Mouse (Mus musculus) stomach, embryonic 16.5 days (tissue): ENCODE results near the gene Rps29. TPM values are rescaled to one million over a fixed set of nuclear protein-coding genes. Genes with fewer than 3 reads are reported as not detected.
"Not testable (repeated sequence)": the region's sequence is repeated elsewhere in the genome, so short reads cannot be mapped to it uniquely, and the experiment has no call there.

ENCODE experiments used
- ATAC-seq: fragments of 200-750 bp; cut with Nextera tagmentation; 2 replicates; pipeline ENCODE4 v1.8.0; 2017; ENCODE audit warnings: moderate number of reproducible peaks, moderate TSS enrichment; ENCODE audit not compliant: insufficient read depth, low FRiP score
- H3K27ac ChIP-seq: fragments of 300-500 bp; sonication (generic); 2 replicates; pipeline ENCODE4 v1.5.1; 2014; ENCODE audit warnings: low read length
- H3K27me3 ChIP-seq: fragments of 300-500 bp; sonication (generic); 2 replicates; pipeline ENCODE4 v1.6.1; 2014; ENCODE audit warnings: low read length, control low read depth, mixed read lengths; ENCODE audit not compliant: control insufficient read depth, insufficient read depth
- H3K36me3 ChIP-seq: fragments of 300-500 bp; sonication (generic); 2 replicates; pipeline ENCODE4 v1.6.1; 2014; ENCODE audit warnings: low read length; ENCODE audit not compliant: control insufficient read depth, insufficient read depth
- H3K4me1 ChIP-seq: fragments of 300-500 bp; sonication (generic); 2 replicates; pipeline ENCODE4 v1.6.1; 2014; ENCODE audit warnings: low read length, control low read depth, mixed read lengths; ENCODE audit not compliant: control insufficient read depth, insufficient read depth
- H3K4me2 ChIP-seq: fragments of 300-500 bp; sonication (generic); 2 replicates; pipeline ENCODE4 v1.6.1; 2014; ENCODE audit warnings: low read depth, low read length, mixed read lengths
- H3K4me3 ChIP-seq: fragments of 300-500 bp; sonication (generic); replicated peaks from 2 replicates; pipeline ENCODE4 v1.5.1; 2014; ENCODE audit warnings: mild to moderate bottlenecking, low read length
- H3K9ac ChIP-seq: fragments of 300-500 bp; sonication (generic); 2 replicates; pipeline ENCODE4 v1.6.1; 2014; ENCODE audit warnings: low read length
- H3K9me3 ChIP-seq: fragments of 300-500 bp; sonication (generic); replicated peaks from 2 replicates; pipeline ENCODE4 v1.6.1; 2016; ENCODE audit warnings: low read length, control low read depth; ENCODE audit not compliant: control insufficient read depth
- WGBS: fragments of 180-500 bp; shearing (Covaris S2); extraction: QIAGEN DNeasy Blood & Tissue Kit; methylation state at CpG from one replicate; pipeline ENCODE4 v1.1.7; 2014; 5-methylcytosine and 5-hydroxymethylcytosine counted together
- polyA plus RNA-seq: library from polyadenylated mRNA; unstranded; fragments of >200 nt; fragmentation: Nextera tagmentation; extraction: Ambion mirVana; gene quantifications from 2 replicates; pipeline ENCODE4 v1.2.1, GENCODE M21; 2015

Gene Rps29
- 1,481 and 1,784 TPM in 2 replicates for polyA plus RNA-seq

GRCm38 (mm10) chr12:69158765-69159577 is at the start of gene Rps29:
Gene Rps29 (minus strand): TSS chr12:69159186.
- peaks cover 12% of the 10 kb centered on the region for H3K36me3 ChIP-seq
- peak; percentile 99 for ATAC-seq
- peak within 1 kb of the TSS; percentile 96 for H3K27ac ChIP-seq
- peaks cover 10% of the 10 kb centered on the region for H3K4me1 ChIP-seq
- H3K4me2 ChIP-seq: peak within 1 kb of the TSS; percentile 72
- H3K9ac ChIP-seq: peak within 1 kb of the TSS; percentile 93
- H3K9me3 ChIP-seq, H3K27me3 ChIP-seq: not testable (repeated sequence)
- peak within 1 kb of the TSS; percentile 76 for H3K4me3 ChIP-seq
- WGBS: under 1% methylated on average over 56 of the region's 68 CpGs

- Histone ChIP-seq H3K4me3 (no peak overlapping the region), H3K4me2 (no peak overlapping the region), H3K27me3 (no peaks in the 10 kb centered on the region), H3K9ac (no peak overlapping the region), H3K4me1 (no peaks in the 10 kb centered on the region), H3K9me3 (no peaks in the 10 kb centered on the region), H3K36me3 (peaks cover 8% of the 10 kb centered on the region; the same call in 1 of the 2 replicates), H3K27ac (no peak overlapping the region)
- no peak for ATAC-seq
- 89% methylated on average over 2 of the region's 2 CpGs for WGBS
These were observed 49.5 kb upstream of the Rps29 start for GRCm38 (mm10) chr12:69208520-69208919.

GRCm38 (mm10) chr12:69207926-69208325 is 48.9 kb upstream of the Rps29 start:
- Histone ChIP-seq H3K27me3 (no peaks in the 10 kb centered on the region), H3K4me1 (no peaks in the 10 kb centered on the region), H3K36me3 (peaks cover 8% of the 10 kb centered on the region; the same call in 1 of the 2 replicates), H3K9me3 (no peaks in the 10 kb centered on the region), H3K9ac (no peak overlapping the region), H3K27ac (no peak overlapping the region), H3K4me3 (no peak overlapping the region), H3K4me2 (no peak overlapping the region)
- ATAC-seq: no peak
- 95% methylated on average over 7 of the region's 7 CpGs for WGBS

GRCm38 (mm10) chr12:69207396-69207795 is 48.4 kb upstream of the Rps29 start:
- H3K9me3 ChIP-seq: no peaks in the 10 kb centered on the region
- H3K36me3 ChIP-seq: peaks cover 8% of the 10 kb centered on the region; the same call in 1 of the 2 replicates
- WGBS: 92% methylated on average over 8 of the region's 8 CpGs
- H3K27me3 ChIP-seq: no peaks in the 10 kb centered on the region
- H3K9ac ChIP-seq: no peak overlapping the region
- ATAC-seq: no peak
- no peak overlapping the region for H3K4me3 ChIP-seq
- H3K27ac ChIP-seq: no peak overlapping the region
- H3K4me1 ChIP-seq: no peaks in the 10 kb centered on the region
- no peak overlapping the region for H3K4me2 ChIP-seq

GRCm38 (mm10) chr12:69204052-69204833 is 45.3 kb upstream of the Rps29 start, which contains the start of gene Gm49384:
Gene Gm49384 (minus strand): TSS chr12:69204267.
- Histone ChIP-seq H3K9me3 (no peaks in the 10 kb centered on the region), H3K9ac (no peak within 1 kb of the TSS), H3K4me3 (no peak within 1 kb of the TSS), H3K36me3 (0 out of 2 replicates have a peak, but pooled peaks cover 2% of the 10 kb centered on the region), H3K27ac (no peak within 1 kb of the TSS), H3K27me3 (no peaks in the 10 kb centered on the region), H3K4me1 (peaks cover 3% of the 10 kb centered on the region), H3K4me2 (no peak within 1 kb of the TSS)
- no peak for ATAC-seq
- 78% methylated on average over 16 of the region's 16 CpGs for WGBS

- ATAC-seq: peak; percentile 47; the same call in 1 of the 2 replicates
- H3K27ac ChIP-seq: no peak overlapping the region; the same call in 1 of the 2 replicates
- H3K4me3 ChIP-seq: no peak overlapping the region
- peaks cover 19% of the 10 kb centered on the region for H3K4me1 ChIP-seq
- no peaks in the 10 kb centered on the region for H3K9me3 ChIP-seq
- H3K36me3 ChIP-seq: no peaks in the 10 kb centered on the region
- no peaks in the 10 kb centered on the region for H3K27me3 ChIP-seq
- H3K4me2 ChIP-seq: peak overlapping the region; percentile 97; the same call in 1 of the 2 replicates
- no peak overlapping the region for H3K9ac ChIP-seq
These were observed 40.0 kb upstream of the Rps29 start for GRCm38 (mm10) chr12:69198985-69199384.

- Histone ChIP-seq H3K4me2 (peak within 1 kb of the TSS; percentile 97), H3K36me3 (no peaks in the 10 kb centered on the region), H3K27ac (peak within 1 kb of the TSS; percentile 89), H3K9me3 (no peaks in the 10 kb centered on the region), H3K4me1 (peaks cover 19% of the 10 kb centered on the region), H3K27me3 (no peaks in the 10 kb centered on the region), H3K9ac (peak within 1 kb of the TSS; percentile 94), H3K4me3 (peak within 1 kb of the TSS; percentile 99)
- WGBS: 1% methylated on average over 18 of the region's 18 CpGs
- peak; percentile 19; the same call in 1 of the 2 replicates for ATAC-seq
These were observed 39.2 kb upstream of the Rps29 start, which contains the start of gene Dnaaf2 for GRCm38 (mm10) chr12:69198164-69198535. Gene Dnaaf2 (minus strand): TSS chr12:69198429.

- Histone ChIP-seq H3K9me3 (no peaks in the 10 kb centered on the region), H3K4me2 (peak overlapping the region; percentile 97), H3K4me1 (peaks cover 19% of the 10 kb centered on the region), H3K4me3 (peak overlapping the region; percentile 99), H3K36me3 (no peaks in the 10 kb centered on the region), H3K27ac (peak overlapping the region; percentile 89), H3K27me3 (no peaks in the 10 kb centered on the region), H3K9ac (peak overlapping the region; percentile 94)
- peak; percentile 73 for ATAC-seq
- WGBS: under 1% methylated on average over 94 of the region's 94 CpGs
These were observed 38.6 kb upstream of the Rps29 start for GRCm38 (mm10) chr12:69197378-69198163.
